Mouse (Mus musculus) left cerebral cortex, postnatal 36 days (tissue): ENCODE measurements at regions not wholly inside any gene's neighbourhood (a gene's known extent, or its start where the extent isn't known, plus 50 kb on each side); places are given as distances from the start of the nearest gene placed in this dataset.

Experiments
- DNase-seq, 2 experiments: peaks; one replicate each; pipeline ENCODE4 v3.0.0; 2021 to 2022; ENCODE audit warnings: low spot score in 2 of 2, mixed read lengths in 1 of 2
- intact Hi-C: fragments of 180-260 bp; cut with DNase I; formaldehyde crosslinking; loops from one replicate; pipeline ENCODE4 v1.15.1; 2025

DNA sequence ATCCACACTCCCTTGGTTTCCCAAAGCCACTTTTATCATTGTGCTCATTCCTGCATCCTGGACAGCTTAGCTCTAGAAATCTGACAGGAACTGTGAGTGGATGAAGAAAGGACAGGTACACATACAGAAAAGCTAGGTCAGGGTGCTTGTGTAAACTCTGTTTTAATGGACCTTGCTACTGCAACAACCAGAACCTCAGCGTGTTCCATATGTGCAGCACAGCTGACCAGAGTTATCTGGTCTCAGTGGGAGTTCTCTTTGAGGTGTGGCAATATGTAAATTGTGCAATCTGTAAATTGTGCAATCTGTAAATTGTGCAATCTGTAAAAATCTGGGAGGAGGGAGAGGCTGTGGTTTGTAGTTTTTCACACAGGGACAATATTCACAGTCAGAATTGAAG, 282.4 kb upstream of the Ptprd start:
- intact Hi-C loops, result no loop called here
- no peak for DNase-seq

DNA sequence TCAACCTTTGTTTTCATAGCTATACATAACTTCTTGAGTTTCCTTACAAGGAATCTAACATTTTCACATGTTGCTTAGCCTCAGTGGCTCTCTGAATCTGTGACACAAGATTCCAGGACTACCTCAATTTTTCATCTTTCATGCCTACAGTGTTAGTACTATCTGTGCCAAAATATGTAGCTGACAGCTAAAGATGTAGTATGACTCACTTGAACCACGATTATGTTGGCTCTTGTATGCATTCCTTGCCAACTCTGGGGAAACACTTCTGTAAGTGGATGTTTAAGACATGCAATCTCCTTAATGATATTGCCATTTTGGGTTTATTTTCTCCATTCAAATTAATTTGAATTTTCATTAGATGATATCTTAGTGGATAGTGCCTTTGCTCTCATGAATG, 254.8 kb upstream of the Ptprd start:
- intact Hi-C loops, result no loop called here
- no peak for DNase-seq

DNA sequence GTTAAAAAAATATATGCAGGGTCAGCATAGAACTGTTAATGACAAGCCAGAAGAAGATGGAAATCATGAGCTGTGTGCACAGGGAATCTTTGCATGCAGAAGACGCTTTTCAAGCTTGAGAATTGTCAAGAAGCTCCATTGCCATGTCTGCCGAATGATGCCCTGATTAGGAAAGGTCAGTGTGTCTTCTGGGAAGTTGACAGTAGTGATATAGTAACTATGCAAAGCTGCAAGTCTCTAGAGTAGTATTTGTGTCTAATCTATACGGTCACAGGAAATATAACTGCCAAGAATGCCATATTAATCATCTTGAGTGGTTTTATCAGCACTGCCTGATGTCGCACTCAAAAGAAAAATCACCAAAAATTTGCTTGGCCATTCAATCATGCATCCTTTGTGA, 244.5 kb upstream of the Ptprd start:
- intact Hi-C loops, result no loop called here

DNA sequence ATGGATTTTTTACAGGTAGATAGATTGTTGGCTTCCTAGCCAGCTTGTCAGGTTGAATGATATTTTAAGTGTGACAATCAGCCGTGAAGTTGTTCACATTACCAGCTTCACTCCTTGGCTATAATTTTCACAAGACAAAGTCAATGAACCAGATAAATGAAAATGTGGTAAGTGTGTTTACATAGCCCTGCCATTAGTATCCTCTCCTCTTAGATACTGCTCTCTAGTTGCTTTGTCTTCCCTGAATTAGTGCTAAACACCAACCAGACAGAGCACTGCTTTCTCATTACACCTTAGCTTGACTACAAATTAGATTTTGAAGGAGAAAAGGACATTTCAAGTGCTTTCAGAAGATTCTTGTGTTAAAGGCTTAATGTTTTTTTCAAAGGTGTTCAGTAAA, 205.4 kb upstream of the Ptprd start:
- no peak for DNase-seq
- intact Hi-C loops, result no loop called here

More for the DNA sequence above, 244.5 kb upstream of the Ptprd start:
- no peak for DNase-seq

DNA sequence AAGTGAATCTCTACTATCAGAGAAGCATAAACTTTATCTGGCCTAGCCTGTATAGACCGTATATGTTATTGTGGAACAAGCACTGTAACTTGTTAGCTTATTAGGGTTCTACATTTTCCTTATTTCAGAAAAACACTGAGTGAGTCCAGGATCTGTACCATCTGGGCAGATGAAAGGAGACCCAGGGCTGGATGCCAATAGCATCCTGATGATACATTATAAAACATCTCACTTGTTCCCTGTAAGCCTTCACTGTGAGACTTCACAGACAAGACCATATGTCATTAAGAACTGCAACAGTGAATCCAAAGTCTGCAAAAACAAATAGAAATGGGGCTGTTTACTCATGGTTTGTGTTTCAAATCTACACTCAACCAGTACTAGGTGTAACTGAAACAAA, 177.6 kb upstream of the Ptprd start:
- no peak for DNase-seq
- intact Hi-C loops, result no loop called here

DNA sequence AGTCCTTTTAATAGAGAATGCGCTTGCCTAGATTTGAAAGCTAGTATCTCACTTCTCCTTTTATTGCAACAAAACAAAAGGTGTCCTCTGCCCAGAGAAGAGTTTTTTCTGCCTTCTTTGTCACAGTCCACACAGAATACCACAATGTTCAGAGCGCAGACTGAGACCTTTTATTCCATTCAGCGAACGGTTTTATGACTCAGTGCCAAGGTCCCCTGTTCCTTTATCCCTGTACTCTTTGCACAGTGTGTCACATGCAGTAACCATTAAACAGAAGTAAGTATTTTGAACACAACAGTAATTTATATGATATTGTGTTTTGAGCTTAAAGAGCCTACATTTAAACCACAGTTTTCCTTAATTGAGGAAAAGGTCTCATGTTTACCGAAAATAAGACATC, 143.4 kb upstream of the Ptprd start:
- intact Hi-C loops, result no loop called here
- no peak for DNase-seq

DNA sequence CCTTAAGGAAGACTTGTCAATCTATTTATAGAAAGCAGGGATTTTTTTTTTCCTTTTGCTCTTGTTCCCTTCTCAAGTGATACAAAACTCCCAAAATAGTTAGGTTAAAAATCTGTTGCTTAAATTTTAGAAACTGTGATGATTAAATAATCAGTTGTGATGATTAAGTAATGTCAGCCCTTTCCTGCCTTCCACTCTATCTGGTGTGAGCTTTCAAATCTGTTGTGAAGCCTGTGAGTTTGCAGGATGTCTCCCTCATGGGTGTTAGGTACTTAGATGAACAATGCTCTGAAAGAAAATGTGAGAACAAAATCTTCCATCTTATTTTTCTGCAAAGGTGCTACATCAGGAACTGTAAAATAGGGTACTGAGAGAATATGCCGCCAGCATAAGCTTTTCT, 124.0 kb upstream of the Ptprd start:
- DNase-seq, result peak in 1 of 2 experiments; percentile 4
- intact Hi-C loops, result no loop called here

DNA sequence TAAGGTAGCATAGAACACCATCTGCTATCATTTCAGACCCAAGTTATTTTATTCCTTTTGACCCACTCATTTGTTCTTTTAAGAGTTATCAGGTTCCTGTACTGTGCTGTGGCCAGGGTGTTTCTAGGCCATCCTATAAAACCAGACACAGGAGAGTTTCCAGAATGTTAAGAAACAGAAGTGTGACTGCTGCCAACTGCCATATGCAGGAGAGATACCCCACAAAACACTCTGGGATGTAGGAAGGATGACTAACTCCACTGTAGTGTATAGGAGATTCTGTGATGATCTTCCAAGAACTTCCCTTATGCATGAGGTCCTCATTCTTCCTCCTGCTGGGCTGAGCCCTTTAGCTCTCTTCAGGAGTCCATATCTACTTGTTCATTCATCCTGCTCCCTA, 76.7 kb upstream of the Ptprd start:
- intact Hi-C loops, result no loop called here
- DNase-seq, result peak; percentile 9 to 21
